Mouse (Mus musculus) ES-Bruce4 (cell line): ENCODE data around the gene Sorcs2.

ENCODE experiments used
- CTCF ChIP-seq: IDR thresholded peaks from one replicate; pipeline ENCODE4 v1.8.1; 2011; ENCODE audit warnings: low read depth, low read length
- POLR2A ChIP-seq: IDR thresholded peaks from one replicate; pipeline ENCODE4 v1.8.1; 2011; ENCODE audit warnings: low read length; ENCODE audit not compliant: insufficient read depth

- TF ChIP-seq POLR2A (no peak), CTCF (no peak)
These were observed 223.3 kb downstream of the Sorcs2 start for GRCm38 (mm10) chr5:36174569-36175115.
